Mouse (Mus musculus) CH12.LX (cell line): ENCODE measurements around the gene Slc4a4.

ENCODE experiments used
- BHLHE40 ChIP-seq: IDR thresholded peaks from 2 replicates; pipeline ENCODE4 v1.6.1; 2011; ENCODE audit warnings: mild to moderate bottlenecking, low read depth, low read length, improper control_type of control experiment
- CTCF ChIP-seq, 2 experiments: IDR thresholded peaks in 1 of 2; conservative IDR thresholded peaks in 1 of 2; 2 replicates each; pipeline ENCODE4 v1.5.1; 2011 to 2012; ENCODE audit warnings: low read depth in 2 of 2, low read length in 2 of 2, improper control_type of control experiment in 1 of 2, inconsistent platforms in 1 of 2, mild to moderate bottlenecking in 1 of 2, moderate library complexity in 1 of 2
- E2F4 ChIP-seq: IDR thresholded peaks from 2 replicates; pipeline ENCODE4 v1.6.1; 2011; ENCODE audit warnings: low read depth, low read length, improper control_type of control experiment; ENCODE audit not compliant: insufficient replicate concordance
- KAT2A ChIP-seq: IDR thresholded peaks from 2 replicates; pipeline ENCODE4 v1.6.1; 2012; ENCODE audit warnings: low read length, improper control_type of control experiment, inconsistent platforms; ENCODE audit not compliant: insufficient replicate concordance
- MAX ChIP-seq: IDR thresholded peaks from 2 replicates; pipeline ENCODE4 v1.6.1; 2011; ENCODE audit warnings: low read length, improper control_type of control experiment
- POLR2A ChIP-seq: IDR thresholded peaks from 2 replicates; pipeline ENCODE4 v1.6.1; 2011; ENCODE audit warnings: low read depth, mild to moderate bottlenecking, improper control_type of control experiment, low read length
- SIN3A ChIP-seq: IDR thresholded peaks from 2 replicates; pipeline ENCODE4 v1.6.1; 2012; ENCODE audit warnings: low read length, improper control_type of control experiment, inconsistent platforms

- TF ChIP-seq BHLHE40 (no peak), CTCF (conservative IDR thresholded peaks at IDR 0.05 in 1 of 2, IDR thresholded peaks at IDR 0.05 in 1 of 2; ENCODE audit: low read depth in 2 of 2, low read length in 2 of 2) (no peak), SIN3A (no peak), POLR2A (no peak), MAX (no peak), E2F4 (no peak), KAT2A (no peak)
These were observed 109.6 kb downstream of the Slc4a4 start for GRCm38 (mm10) chr5:88996246-88996645.
